Mouse (Mus musculus) cerebellum, adult 18-20 months (tissue): ENCODE measurements around the gene Icos.
A peak's percentile ranks its signal among the peaks of the same experiment; 100 is the strongest.

Experiments used
- DNase-seq, 2 experiments: peaks; one replicate each; pipeline ENCODE4 v3.0.0; 2021

The Icos gene

DNA sequence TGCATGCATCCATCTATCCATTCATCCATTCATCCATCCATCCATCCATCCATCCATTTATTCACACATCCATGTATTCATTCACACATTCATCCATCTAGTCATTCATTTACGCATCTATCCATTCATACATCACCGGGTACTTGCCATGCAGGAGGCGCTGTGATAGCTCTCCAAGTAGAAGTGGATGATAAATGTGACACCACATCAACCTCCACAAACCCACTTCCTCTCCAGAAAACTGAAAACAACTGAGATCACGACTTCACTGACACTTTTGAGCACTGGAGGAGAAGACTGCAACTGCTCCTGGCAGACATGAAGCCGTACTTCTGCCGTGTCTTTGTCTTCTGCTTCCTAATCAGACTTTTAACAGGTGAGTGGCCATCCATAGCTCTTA, at the start of gene Icos:
Gene Icos, plus strand, starts transcription at position 287 of the 400 bp plus-strand sequence.
- no peak for DNase-seq

DNA sequence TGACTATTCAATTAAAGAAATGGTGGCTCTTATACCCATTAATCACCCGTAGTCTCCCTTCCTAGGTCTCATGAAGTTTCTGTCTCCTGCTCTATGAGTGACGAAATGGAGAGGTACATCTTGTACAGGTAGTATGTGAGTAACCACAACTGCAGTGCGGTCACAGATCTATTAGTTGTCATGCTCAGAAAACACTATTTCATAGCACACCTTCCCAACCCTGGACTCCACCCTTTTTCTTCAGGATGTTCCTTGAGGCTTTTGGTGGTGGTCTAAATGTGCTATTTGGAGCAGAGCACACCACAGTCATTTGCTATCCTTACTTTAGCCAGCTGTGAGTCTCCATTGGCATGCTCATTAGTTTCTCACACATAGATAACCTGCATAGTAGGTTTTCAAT, 48.7 kb upstream of the Icos start:
- no peak for DNase-seq

GRCm38 (mm10) chr1:60930397-60930796, 47.3 kb upstream of the Icos start:
- DNase-seq: no peak

- DNase-seq: no peak
These were observed 41.7 kb upstream of the Icos start for GRCm38 (mm10) chr1:60935968-60936581.

- DNase-seq: no peak
These were observed 40.6 kb upstream of the Icos start for GRCm38 (mm10) chr1:60936963-60937711.

DNA sequence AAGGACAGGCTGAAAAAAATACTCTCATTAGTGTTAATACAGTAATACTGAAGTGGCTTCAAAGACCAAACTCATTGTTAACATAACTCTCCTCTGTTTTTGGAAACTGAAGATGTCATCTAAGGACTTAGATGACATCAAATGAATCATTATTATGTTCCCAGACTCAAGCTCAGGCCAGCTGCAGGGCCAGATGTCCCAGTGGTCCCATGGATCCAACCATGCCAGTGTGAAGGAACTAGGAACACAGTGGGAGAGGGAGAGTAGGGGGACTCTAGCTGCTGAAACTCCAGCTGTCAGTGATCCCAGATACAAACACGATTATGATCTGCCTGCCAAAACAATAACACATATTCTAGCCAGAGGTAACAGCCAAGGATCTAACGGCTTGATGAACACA, 39.5 kb upstream of the Icos start:
- no peak for DNase-seq

GRCm38 (mm10) chr1:60938974-60939373, 38.8 kb upstream of the Icos start:
- DNase-seq: no peak

- no peak for DNase-seq
These were observed 37.7 kb upstream of the Icos start for GRCm38 (mm10) chr1:60940023-60940422.

- DNase-seq: no peak
These were observed 37.1 kb upstream of the Icos start for GRCm38 (mm10) chr1:60940620-60941019.

DNA sequence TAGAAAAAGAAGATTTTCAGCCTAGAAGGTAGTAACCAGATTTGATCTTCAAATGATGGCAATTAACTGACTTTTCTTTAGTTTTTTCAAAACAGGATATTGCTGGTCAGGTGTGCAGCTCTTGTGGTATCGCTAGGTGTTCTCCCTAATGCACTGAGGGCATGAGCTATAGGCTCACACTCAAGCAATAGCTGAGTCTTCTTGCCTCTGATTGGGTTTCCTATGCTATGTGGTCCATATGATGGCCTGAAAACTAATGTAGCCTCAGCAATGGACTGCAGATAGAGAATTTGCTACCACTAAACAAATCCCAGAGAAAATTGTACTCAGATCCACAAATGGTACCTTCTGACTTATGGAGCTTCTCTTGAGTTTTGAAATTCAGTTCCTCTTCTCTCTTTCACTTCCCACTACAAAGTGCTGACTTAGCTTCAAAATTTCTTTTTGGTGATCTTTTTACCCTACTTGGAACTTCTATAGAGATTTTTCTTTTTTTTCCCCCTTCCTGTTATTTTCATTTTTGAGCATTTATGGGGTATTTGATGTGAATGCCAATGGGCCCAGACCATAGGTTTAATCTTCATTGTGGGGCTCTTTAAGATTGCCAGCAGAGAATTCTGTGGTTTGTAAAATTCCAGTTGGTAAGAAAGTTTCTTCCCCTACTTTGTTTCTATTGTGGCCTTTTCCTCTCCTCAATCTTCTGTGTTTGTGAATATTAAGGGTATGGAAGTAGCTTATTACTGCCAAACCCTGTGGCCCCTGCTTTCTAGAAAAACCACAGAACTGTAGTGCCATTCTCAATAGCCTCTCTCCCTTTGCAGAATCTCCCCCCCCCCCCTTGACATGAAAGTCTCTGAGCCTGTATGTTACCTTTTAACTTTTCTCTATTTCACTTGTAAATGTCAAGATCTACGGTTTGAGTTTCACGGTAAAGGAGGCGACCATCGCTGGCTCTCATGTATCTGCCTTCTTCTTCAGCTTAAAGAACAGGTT, 36.4 kb upstream of the Icos start:
- no peak for DNase-seq

- no peak for DNase-seq
These were observed 34.8 kb upstream of the Icos start for GRCm38 (mm10) chr1:60942921-60943320.

DNA sequence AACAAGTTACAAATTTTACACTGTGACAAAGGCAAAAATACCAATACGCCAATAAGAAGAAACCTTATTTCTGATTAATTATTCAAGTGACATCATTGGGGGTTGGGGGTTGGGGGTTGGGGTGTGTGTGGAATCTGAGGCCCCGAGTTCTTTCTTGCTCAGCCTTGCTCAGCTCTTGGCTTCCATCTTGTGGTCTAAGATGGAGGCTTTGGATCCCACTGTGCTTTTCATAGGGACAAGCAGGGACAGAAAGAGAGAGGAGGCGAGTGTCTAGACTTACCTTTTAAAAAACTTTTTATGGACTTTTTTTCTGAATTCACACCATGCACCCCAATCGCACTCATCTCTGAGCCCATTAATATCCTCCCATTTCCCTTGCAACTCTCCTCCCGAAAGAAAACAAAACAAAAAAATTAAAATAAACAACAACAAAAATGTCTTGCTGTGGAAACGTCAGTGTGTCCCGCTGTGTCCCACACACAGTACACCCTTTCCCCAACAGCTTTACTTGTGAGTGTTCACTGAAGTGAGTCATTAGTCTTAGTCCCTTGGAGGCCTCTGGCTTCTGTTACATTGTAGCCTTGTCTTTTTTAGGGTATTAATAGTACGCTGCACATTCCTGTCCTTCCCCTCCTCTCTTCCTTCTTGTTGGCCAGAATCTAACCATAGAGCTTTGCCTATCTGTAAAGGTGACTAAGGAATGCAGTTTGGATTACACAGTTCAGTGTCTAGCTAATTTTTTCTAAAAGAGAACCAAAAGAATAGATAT, 31.9 kb upstream of the Icos start:
- no peak for DNase-seq

DNA sequence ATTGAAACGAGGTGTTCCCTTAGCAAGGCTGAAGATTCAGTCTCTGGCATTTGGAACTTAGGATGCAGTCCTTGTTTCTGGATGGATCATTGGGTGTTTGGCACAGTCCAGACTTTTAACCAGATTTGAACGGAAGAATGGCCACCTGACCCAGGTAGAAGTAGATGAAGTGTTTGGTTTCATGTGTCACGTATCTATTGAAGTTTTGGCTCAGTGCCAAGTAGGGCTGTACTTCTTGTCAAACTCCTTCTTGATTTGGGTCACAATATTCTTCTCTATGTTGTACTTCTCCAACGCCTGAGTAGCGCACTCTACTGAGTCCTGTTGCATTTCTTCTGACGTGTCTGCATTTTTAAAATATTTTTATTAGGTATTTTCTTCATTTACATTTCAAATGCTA, 29.6 kb upstream of the Icos start:
- DNase-seq: no peak

- DNase-seq: no peak
These were observed 24.8 kb upstream of the Icos start for GRCm38 (mm10) chr1:60952958-60953357.

DNA sequence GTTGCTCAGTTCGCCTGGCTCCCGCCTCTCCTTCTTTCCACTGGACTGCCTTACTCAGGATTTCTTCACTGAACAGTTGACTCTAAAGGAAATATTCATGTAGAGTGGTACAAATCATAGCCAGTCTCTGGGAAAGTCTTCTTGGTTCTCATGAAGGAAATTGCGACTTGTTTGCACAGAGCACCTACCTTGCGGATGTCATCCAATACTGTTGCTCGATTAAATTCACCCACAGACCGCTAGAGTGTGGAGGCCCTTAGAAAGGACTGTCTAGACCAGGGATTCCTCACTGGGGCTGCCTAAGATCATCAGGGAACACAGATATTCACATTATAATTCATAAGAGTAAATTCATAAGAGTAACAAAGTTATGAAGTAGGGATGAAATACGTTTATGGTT, 24.0 kb upstream of the Icos start:
- DNase-seq: no peak

DNA sequence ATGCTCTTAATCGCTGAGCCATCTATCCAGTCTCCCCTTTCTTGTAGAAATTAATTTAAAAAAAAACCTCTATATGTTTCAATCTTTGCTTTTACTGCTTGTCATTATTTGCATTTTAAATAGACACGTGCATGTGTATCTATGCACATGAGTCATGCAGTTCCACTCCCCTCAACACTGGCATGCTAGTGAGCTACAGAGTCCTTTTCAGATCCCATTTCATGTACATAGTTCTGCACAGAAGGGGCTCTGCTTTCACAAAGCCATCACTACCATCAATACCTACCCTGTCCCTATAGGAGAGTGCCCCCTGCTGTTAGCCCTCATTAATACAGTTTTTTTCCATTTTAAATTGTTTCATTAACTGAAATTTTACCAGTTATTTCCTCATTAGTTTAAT, 23.0 kb upstream of the Icos start:
- DNase-seq: no peak

DNA sequence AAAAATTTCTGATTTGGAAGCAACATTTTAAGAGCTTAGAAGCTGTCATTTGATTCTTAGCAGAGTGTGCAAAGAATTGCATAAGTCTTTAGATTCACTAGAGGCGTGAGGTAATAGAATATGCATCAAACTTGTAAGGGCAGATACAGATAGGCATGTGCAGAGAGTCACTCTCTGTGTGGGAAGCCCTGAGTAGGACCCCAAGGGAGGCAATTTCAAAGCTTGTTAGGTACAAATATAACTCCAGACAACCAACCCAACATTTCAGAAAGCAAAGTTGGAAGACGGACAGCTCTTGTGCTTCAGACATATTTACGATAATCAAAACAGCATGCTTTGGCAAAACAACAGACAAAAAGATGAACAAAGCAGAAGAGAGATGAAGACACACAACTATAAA, 22.5 kb upstream of the Icos start:
- no peak for DNase-seq

DNA sequence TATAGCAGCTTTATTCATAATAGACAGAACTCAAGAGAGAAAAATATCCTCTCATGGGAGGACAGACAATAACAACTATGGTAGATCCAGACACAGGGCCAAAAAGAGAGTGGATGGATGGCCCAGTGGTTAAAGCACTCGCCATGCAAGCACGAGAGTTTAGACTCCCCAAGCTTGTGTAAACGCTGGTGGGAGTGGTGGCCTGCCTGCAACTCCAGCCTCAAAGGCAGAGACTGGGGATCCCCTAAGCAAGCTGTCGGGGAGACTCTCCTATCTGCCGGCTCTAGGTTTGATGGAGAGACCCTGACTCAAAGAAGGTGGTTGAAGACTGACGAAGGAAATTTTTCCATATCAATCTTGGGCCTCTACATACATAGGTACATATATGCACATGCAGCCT, 21.5 kb upstream of the Icos start:
- no peak for DNase-seq

GRCm38 (mm10) chr1:60958287-60958686, 19.4 kb upstream of the Icos start:
- no peak for DNase-seq

DNA sequence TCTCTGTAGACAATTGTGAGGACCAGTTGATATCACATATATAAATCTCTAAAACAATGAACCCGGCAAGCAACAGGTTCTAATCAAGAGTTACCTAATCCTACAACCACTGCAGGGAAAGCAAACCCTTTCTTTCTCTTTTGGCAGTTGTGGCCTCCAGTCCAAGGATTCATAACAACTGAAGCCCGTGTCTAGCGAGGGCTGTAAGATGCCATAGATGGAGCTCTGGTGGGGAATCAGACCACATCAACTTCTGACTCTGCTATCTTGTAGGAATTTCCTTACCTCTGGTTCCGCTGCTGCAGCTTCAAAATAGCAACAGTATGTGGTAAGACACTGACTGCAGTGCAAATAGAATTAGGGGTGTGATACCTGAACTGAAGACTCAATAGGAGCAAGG, 18.5 kb upstream of the Icos start:
- no peak for DNase-seq

DNA sequence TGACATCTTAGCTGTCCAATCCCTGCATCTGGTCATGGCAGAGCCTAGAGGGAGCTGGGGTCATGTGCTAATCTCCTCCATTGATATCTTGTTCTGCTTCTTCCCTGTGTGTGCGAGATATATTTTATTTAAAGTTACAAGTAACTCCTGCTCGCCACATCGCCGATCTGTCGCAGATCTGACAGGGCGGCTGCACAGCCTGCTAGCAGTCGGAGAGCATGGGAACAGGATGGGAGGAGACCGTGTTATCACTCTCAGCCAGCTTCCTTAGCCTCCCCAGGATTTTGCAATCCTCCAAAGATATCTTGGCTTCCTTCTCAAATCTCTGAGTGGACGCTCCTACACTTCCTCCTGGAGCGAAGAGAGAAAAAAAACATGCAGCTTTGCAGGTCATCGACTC, 17.3 kb upstream of the Icos start:
- DNase-seq: no peak

GRCm38 (mm10) chr1:60961080-60961479, 16.6 kb upstream of the Icos start:
- peak; percentile 30 to 40 for DNase-seq

GRCm38 (mm10) chr1:60962095-60962494, 15.6 kb upstream of the Icos start:
- DNase-seq: no peak
